Mouse (Mus musculus): Measurements from ENCODE around the gene Izumo4.

DNA sequence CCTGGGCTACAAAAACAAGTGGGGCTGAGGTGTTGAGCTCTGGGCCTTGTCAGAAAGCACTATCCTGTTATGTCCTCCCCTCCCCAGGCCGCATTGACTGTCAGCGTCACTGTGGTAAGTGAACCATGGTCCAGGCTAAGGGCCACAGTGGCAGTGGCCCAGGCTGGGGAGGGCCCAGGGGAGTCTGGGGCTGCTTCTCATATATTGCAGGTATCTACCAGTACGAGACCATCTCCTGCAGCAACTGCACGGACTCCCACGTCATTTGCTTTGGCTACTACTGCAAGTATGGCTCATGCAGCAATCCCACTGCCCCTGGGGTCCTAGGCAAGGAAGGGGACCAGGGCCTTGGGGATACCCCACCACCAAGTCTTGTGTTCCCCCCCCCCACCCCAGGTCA is 1.7 kb downstream of the Izumo4 start:
- TF ChIP-seq CTCF (IDR thresholded peaks at IDR 0.05; ENCODE audit: control insufficient read depth, insufficient read depth, low read length), result no peak
- no peak for TF ChIP-seq POLR2A (IDR thresholded peaks at IDR 0.05; ENCODE audit: borderline replicate concordance, control insufficient read depth, low read depth, low read length)
